Mouse (Mus musculus): ENCODE results near the gene Gspt1. TPM values are rescaled to one million over a fixed set of nuclear protein-coding genes. Genes with fewer than 3 reads are reported as not detected.

Gene Gspt1
- total and polyA plus RNA-seq, 3 experiments, result 84.4 to 547 (median 376) TPM

DNA sequence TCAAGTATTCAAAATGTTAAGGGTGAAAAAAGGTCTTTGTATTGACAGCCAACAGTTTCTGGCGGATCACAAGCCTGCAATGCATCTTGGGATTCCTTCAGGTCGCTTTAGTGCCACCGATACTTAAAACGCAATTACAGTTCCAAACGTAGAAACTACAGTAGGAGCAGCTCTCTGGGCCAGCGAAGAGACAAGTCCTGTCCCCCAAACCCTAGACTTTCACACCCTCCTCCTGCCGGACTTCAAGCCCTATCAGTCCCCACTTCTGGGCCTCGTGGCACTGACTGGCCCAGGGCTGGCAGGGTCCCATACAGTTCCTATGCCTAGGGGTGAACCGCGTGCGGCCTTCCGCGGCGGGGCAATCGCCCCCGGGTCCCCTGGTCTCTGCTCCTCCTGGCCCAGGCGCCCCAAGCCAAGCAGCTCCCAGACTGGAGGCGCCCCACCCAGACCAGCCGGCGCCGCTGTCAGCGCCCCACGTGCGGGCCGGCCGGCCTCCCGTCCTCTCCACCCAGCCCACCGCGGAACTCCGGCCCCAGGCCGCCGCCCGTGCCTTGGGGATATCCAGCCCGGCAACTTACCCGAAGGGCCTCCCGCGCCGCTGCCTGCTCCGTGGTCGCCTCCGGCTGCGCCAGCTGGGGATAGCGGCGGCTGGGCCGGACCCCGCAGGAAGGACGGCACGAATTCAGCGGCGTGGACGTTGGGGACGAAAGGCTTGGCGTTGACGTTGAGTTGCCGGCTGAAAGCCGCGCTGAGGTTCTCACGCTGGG, 877 bp downstream of the Gspt1 start (continued):
- TF ChIP-seq JUND (IDR thresholded peaks at IDR 0.05; ENCODE audit: low read depth, low read length), result no peak
- peak; percentile 45; the same call in 1 of the 2 replicates for TF ChIP-seq MYC (IDR thresholded peaks at IDR 0.05; ENCODE audit: low read depth, low read length)
- TF ChIP-seq TBP (IDR thresholded peaks at IDR 0.05; ENCODE audit: low read depth, low read length), result peak; percentile 84

- H3K27me3 ChIP-seq (ENCODE audit: control insufficient read depth in 1 of 2, insufficient read depth in 2 of 2, low read length in 2 of 2), result no peaks in the 10 kb centered on the region
- no peaks in the 10 kb centered on the region for H3K9me3 ChIP-seq (replicated peaks; ENCODE audit: insufficient read depth, low read length)
- TF ChIP-seq ZKSCAN1 (IDR thresholded peaks at IDR 0.05; ENCODE audit: low read depth, low read length), result no peak
- no peak for TF ChIP-seq POLR2AphosphoS5 (IDR thresholded peaks at IDR 0.05; ENCODE audit: borderline replicate concordance, low read depth, low read length)
- TF ChIP-seq NRF1 (IDR thresholded peaks at IDR 0.05; ENCODE audit: insufficient read depth, low read depth, low read length, poor library complexity, severe bottlenecking), result no peak
- TF ChIP-seq USF1 (IDR thresholded peaks at IDR 0.05; ENCODE audit: low read depth, low read length), result no peak
- no peak for TF ChIP-seq CHD1 (IDR thresholded peaks at IDR 0.05; ENCODE audit: low read depth, low read length)
- no peak for TF ChIP-seq ETS1 (IDR thresholded peaks at IDR 0.05; ENCODE audit: low read depth, low read length)
- no peak for TF ChIP-seq ZC3H11A (IDR thresholded peaks at IDR 0.05; ENCODE audit: low read depth, low read length)
- no peak for TF ChIP-seq KAT2A (conservative IDR thresholded peaks at IDR 0.05; ENCODE audit: low read depth, low read length)
- no peak for TF ChIP-seq MYB (IDR thresholded peaks at IDR 0.05; ENCODE audit: low read depth, low read length)
- no peak for TF ChIP-seq TBP (IDR thresholded peaks at IDR 0.05; ENCODE audit: low read depth, low read length)
- no peak for TF ChIP-seq ZNF384 (IDR thresholded peaks at IDR 0.05; ENCODE audit: low read depth, low read length)
- TF ChIP-seq MAZ (IDR thresholded peaks at IDR 0.05; ENCODE audit: low read depth, low read length), result no peak
- TF ChIP-seq RAD21 (IDR thresholded peaks at IDR 0.05; ENCODE audit: low read depth, low read length), result no peak
- no peak for TF ChIP-seq SMC3 (IDR thresholded peaks at IDR 0.05; ENCODE audit: low read depth, low read length)
- no peak for TF ChIP-seq TAL1 (IDR thresholded peaks at IDR 0.05; ENCODE audit: low read length)
- no peak for TF ChIP-seq MAX (IDR thresholded peaks at IDR 0.05; ENCODE audit: low read length)
- TF ChIP-seq UBTF (IDR thresholded peaks at IDR 0.05; ENCODE audit: borderline replicate concordance, insufficient read depth, low read depth, low read length), result no peak
- no peak overlapping the region for H3K9ac ChIP-seq (ENCODE audit: control insufficient read depth, low read depth, low read length, poor library complexity, severe bottlenecking)
- H3K4me1 ChIP-seq (ENCODE audit: control insufficient read depth in 1 of 2, insufficient read depth in 2 of 2, low read length in 2 of 2), result peaks cover 5 to 11% of the 10 kb centered on the region in 2 experiments
- H3K79me2 ChIP-seq (ENCODE audit: control insufficient read depth, insufficient read depth, low read length, poor library complexity), result peaks cover 84% of the 10 kb centered on the region
- DNase-seq (ENCODE audit: low read depth, low spot score), result no peak
- H3K27ac ChIP-seq (ENCODE audit: control insufficient read depth, low read depth, low read length), result no peak overlapping the region
- H3K4me3 ChIP-seq (ENCODE audit: control insufficient read depth in 1 of 2, insufficient read depth in 1 of 2, low read depth in 2 of 2, low read length in 2 of 2), result no peak overlapping the region
- peaks cover 15 to 39% of the 10 kb centered on the region in 2 experiments for H3K36me3 ChIP-seq (ENCODE audit: control insufficient read depth in 1 of 2, insufficient read depth in 2 of 2, low read length in 2 of 2)
Measured at GRCm38 (mm10) chr16:11247791-11248190, 6.3 kb downstream of the Gspt1 start.

Data from MEL (cell line).